Mouse (Mus musculus) neural tube, embryonic 12.5 days (tissue): ENCODE measurements around the gene Cdc45. TPM values are rescaled to one million over a fixed set of nuclear protein-coding genes. Genes with fewer than 3 reads are reported as not detected.

ENCODE experiments used
- ATAC-seq: fragments of 200-750 bp; cut with Nextera tagmentation; 2 replicates; pipeline ENCODE4 v1.8.0; 2017; ENCODE audit warnings: low read depth, mild to moderate bottlenecking, moderate TSS enrichment, moderate library complexity; ENCODE audit not compliant: low FRiP score
- H3K27ac ChIP-seq: fragments of 300-500 bp; sonication (generic); 2 replicates; pipeline ENCODE4 v1.5.1; 2016
- H3K27me3 ChIP-seq: fragments of 300-500 bp; sonication (generic); replicated peaks from 2 replicates; pipeline ENCODE4 v1.6.1; 2016; ENCODE audit warnings: mild to moderate bottlenecking
- H3K36me3 ChIP-seq: fragments of 300-500 bp; sonication (generic); 2 replicates; pipeline ENCODE4 v1.6.1; 2016; ENCODE audit warnings: mild to moderate bottlenecking
- H3K4me1 ChIP-seq: fragments of 300-500 bp; sonication (generic); 2 replicates; pipeline ENCODE4 v1.6.1; 2016
- H3K4me2 ChIP-seq: fragments of 300-500 bp; sonication (generic); replicated peaks from 2 replicates; pipeline ENCODE4 v1.6.1; 2016; ENCODE audit warnings: mild to moderate bottlenecking
- H3K4me3 ChIP-seq: fragments of 300-500 bp; sonication (generic); 2 replicates; pipeline ENCODE4 v1.5.1; 2016
- H3K9ac ChIP-seq: fragments of 300-500 bp; sonication (generic); 2 replicates; pipeline ENCODE4 v1.6.1; 2016; ENCODE audit warnings: mild to moderate bottlenecking
- H3K9me3 ChIP-seq: fragments of 300-500 bp; sonication (generic); 2 replicates; pipeline ENCODE4 v1.6.1; 2016; ENCODE audit warnings: mild to moderate bottlenecking
- WGBS: fragments of 180-500 bp; shearing (Covaris S2); methylation state at CpG from one replicate; pipeline ENCODE4 v1.1.7; 2016; 5-methylcytosine and 5-hydroxymethylcytosine counted together
- polyA plus RNA-seq: library from polyadenylated mRNA; unstranded; fragments of >200 nt; fragmentation: Nextera tagmentation; extraction: Ambion mirVana; gene quantifications from 2 replicates; pipeline ENCODE4 v1.2.1, GENCODE M21; 2016

The Cdc45 gene
- polyA plus RNA-seq, 1 experiment from 2014 or later: 29.8 TPM

DNA sequence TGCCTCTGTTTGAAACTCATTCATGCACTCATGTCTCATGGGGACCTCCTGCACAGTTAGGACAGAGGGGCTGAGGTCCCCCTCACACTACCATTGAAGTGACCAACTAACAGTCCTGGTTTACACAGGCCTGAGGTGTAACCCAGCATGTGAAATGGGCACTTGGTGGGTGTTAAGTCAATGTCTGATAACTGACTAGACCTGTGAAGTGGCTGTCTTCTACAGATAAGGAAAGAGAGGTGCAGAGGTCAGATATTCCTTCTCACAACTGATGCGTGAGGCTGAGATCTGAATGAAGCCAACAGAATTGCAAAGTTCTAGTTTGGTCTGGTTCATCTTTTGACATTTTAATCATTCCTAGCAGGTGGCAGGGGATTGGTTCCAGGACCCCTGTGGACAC is 26.3 kb downstream of the Cdc45 start:
- peaks cover 30% of the 10 kb centered on the region for H3K36me3 ChIP-seq
- no peak overlapping the region for H3K27ac ChIP-seq
- H3K9me3 ChIP-seq: no peaks in the 10 kb centered on the region
- H3K4me3 ChIP-seq: no peak overlapping the region
- 96% methylated on average over 1 of the region's 1 CpGs for WGBS
- ATAC-seq: no peak
- H3K27me3 ChIP-seq: no peaks in the 10 kb centered on the region
- no peak overlapping the region for H3K9ac ChIP-seq
- H3K4me1 ChIP-seq: no peaks in the 10 kb centered on the region
- H3K4me2 ChIP-seq: no peak overlapping the region

DNA sequence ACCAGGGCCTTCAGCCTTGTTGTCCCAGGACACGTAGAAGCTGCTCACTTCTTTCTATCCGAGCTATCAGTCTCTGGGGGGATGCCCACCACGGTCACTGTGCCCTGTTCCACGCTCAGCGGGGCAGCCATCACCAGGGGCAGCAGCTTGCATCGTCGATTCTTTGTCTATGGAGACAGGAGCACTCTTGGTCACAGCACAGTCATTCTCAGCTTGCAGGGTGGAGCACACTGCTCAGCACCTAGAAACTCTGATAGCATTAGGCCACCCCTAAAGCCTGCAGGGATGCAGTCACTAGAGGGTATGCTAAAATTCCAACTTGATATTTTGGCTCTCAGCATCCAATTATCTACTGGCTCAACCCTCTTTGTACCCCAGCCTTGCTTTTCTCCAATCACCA is 26.8 kb downstream of the Cdc45 start:
- Histone ChIP-seq H3K9me3 (no peaks in the 10 kb centered on the region), H3K4me1 (no peaks in the 10 kb centered on the region), H3K27ac (no peak overlapping the region), H3K4me2 (no peak overlapping the region), H3K9ac (no peak overlapping the region), H3K27me3 (no peaks in the 10 kb centered on the region), H3K4me3 (no peak overlapping the region), H3K36me3 (peaks cover 26% of the 10 kb centered on the region)
- WGBS: 91% methylated on average over 7 of the region's 7 CpGs
- ATAC-seq: no peak

DNA sequence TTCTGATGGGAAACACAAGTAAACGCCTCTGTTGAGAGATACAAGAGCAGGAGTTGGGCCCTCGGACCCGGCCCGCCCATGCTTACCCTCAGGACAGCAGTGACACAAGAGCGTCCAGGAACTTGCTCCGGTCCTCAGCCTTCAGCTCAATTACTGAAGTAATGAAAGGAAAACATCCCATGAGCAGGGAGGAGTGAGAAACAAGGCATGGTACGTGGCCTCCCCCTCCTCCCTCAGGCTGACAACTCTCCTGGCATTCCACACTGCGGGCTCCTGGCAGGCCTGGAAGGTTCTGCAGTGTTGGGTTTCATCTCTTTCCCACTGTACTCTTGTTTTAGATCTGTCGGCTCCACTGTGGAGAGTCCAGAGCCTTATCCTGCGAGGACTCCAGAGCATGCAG is 30.0 kb downstream of the Cdc45 start:
- peaks cover 20% of the 10 kb centered on the region; the same call in 1 of the 2 replicates for H3K36me3 ChIP-seq

DNA sequence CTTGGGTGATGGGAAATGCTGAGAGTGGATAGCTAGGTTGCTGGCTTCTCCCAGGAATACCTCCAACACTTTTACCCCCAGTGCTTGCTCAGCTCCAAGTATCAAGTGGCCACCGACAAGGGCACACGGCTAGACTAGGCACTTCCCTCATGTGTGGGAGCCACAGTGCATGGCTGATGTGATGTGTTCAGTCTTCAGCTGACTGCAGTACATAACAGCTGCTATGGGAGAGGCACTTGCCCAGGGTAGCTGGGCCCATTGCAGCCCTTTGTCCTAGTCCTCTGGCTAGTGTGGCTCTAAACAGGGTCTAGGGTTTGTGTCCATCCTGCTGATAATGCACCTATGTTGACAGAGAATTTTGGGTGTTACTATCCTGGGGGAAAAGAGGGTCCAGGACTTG is 33.3 kb downstream of the Cdc45 start:
- Histone ChIP-seq H3K9ac (no peak overlapping the region), H3K9me3 (no peaks in the 10 kb centered on the region), H3K4me1 (peaks cover 13% of the 10 kb centered on the region), H3K4me2 (no peak overlapping the region), H3K27me3 (peaks cover 44% of the 10 kb centered on the region), H3K27ac (no peak overlapping the region), H3K4me3 (no peak overlapping the region), H3K36me3 (peaks cover 9% of the 10 kb centered on the region; the same call in 1 of the 2 replicates)
- WGBS: 62% methylated on average over 2 of the region's 2 CpGs
- no peak for ATAC-seq

More for the DNA sequence above, 30.0 kb downstream of the Cdc45 start:
- no peak overlapping the region for H3K4me2 ChIP-seq
- no peak overlapping the region for H3K27ac ChIP-seq
- no peaks in the 10 kb centered on the region for H3K9me3 ChIP-seq
- peaks cover 9% of the 10 kb centered on the region; the same call in 1 of the 2 replicates for H3K4me1 ChIP-seq
- no peak overlapping the region for H3K4me3 ChIP-seq
- no peak overlapping the region for H3K9ac ChIP-seq
- 88% methylated on average over 10 of the region's 10 CpGs for WGBS
- ATAC-seq: no peak
- H3K27me3 ChIP-seq: peaks cover 26% of the 10 kb centered on the region

DNA sequence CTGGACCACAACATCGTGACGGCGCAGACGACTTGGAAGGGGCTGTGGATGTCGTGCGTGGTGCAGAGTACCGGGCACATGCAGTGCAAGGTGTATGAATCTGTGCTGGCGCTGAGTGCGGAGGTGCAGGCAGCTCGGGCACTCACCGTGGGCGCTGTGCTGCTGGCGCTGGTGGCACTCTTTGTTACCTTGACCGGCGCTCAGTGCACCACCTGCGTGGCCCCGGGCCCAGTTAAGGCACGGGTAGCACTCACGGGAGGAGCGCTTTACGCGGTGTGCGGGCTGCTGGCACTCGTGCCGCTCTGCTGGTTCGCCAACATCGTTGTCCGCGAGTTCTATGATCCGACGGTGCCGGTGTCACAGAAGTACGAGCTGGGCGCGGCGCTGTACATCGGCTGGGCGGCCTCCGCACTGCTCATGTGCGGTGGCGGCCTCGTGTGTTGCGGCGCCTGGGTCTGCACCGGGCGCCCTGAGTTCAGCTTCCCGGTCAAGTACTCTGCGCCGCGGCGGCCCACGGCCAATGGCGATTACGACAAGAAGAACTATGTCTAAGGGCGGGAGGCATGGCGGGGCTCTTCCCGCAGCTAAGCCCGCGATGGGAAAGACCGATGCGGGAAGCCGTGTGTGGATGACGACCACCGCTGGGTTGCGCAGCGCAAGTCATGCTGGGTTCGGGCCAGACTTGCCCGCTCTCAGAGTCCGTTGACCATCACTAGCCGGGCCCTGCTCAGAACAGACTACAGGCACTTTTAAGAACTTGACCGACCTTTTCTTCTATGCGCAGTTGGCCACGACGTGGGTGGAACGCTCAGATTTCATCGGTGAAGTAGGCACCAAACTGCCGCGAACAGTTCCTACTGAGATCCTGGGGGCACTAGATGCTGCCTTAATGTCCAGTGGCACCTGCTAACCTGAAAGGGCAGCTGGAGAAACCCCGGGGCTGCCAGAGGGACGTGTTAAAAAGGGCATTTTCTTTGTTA is 34.4 kb downstream of the Cdc45 start:
- peaks cover 44% of the 10 kb centered on the region for H3K27me3 ChIP-seq

DNA sequence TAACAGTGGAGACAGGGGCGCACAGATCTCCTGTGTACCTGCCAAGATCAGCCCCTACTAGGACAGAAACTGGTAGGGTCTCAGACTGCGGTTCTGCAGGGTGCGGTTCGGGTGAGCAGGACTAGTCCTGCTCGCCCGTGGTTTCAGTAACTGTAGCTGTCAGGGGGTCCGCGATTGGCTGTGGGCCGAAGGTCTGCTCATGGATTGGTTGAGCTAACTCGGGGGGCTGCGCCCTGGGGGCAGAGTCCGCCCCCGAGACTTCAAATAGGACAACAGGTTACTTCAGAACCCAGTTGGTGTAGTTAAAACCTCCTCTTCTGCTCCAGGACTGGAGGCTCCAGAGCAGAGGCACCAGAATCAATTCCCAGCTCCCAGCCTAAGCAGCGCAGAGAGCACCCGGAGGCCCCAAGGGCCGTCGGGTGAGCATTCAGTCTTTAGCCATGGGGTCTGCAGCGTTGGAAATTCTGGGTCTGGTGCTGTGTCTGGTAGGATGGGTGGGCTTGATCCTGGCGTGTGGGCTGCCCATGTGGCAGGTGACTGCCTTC is 35.2 kb downstream of the Cdc45 start, which contains the start of gene Cldn5:
TSS of gene Cldn5 (plus strand) at position 292 of the 545 bp plus-strand sequence.
- Histone ChIP-seq H3K4me3 (peak within 1 kb of the TSS; percentile 40), H3K36me3 (no peaks in the 10 kb centered on the region), H3K4me1 (peaks cover 13% of the 10 kb centered on the region), H3K27ac (no peak within 1 kb of the TSS), H3K4me2 (peak within 1 kb of the TSS; percentile 65), H3K27me3 (peaks cover 44% of the 10 kb centered on the region), H3K9ac (peak within 1 kb of the TSS; percentile 47), H3K9me3 (no peaks in the 10 kb centered on the region)
- ATAC-seq: peak; percentile 17; the same call in 1 of the 2 replicates
- WGBS: 3% methylated on average over 19 of the region's 19 CpGs

More for the DNA sequence above, 34.4 kb downstream of the Cdc45 start:
- peak overlapping the region; percentile 40 for H3K4me3 ChIP-seq
- peak overlapping the region; percentile 47 for H3K9ac ChIP-seq
- peaks cover 6% of the 10 kb centered on the region; the same call in 1 of the 2 replicates for H3K36me3 ChIP-seq
- H3K9me3 ChIP-seq: no peaks in the 10 kb centered on the region
- ATAC-seq: peak; percentile 27
- H3K4me2 ChIP-seq: peak overlapping the region; percentile 65
- peaks cover 13% of the 10 kb centered on the region for H3K4me1 ChIP-seq
- no peak overlapping the region for H3K27ac ChIP-seq
- 3% methylated on average over 80 of the region's 80 CpGs for WGBS

DNA sequence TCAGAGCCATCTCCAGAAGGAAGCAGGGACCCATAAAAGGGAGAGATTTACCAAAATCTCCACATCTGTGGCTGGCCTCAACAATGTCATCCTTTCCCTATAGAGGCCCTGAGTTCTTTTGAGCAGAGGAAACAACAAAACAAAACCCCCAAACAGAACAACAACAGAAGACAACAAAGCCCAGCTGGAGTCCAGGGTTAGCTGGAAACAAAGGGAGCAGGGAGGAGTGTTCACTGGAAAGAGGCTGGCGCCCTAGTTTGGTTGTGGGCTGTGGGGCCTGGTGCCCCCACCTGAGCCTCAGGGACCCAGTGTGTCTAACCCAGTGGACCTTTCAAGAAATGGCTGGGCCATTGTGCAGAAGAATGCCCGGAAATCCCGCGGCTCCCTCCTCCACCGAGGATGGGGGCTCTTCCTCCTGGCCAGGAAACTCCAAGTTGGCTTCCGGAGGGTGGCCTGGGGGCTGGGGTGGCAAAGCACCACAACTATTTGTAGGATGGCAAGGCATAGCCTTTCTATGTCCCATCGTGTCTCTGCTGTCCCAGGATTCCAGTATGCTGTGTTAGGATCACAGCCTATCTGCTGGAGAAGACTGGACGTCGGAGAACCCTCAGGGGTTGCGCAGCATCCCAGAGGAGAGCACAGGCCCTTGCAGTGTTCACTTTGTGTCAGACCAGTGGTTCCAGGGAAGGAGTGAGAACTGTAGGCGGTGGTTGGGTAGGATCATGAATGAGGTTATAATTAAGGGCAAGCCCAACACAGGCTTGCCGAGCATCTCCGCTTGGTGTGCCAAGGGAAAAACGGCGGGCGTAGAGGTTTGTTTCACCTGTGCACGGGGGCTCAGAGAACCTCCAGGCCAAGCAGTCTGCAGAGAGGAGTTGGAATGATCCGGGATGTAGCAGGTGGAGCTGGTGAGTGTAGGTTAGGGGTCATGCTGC is 35.9 kb downstream of the Cdc45 start:
- no peak overlapping the region for H3K4me3 ChIP-seq
- no peaks in the 10 kb centered on the region for H3K36me3 ChIP-seq
- 28% methylated on average over 18 of the region's 18 CpGs for WGBS
- no peak overlapping the region for H3K27ac ChIP-seq
- H3K27me3 ChIP-seq: peaks cover 44% of the 10 kb centered on the region
- no peaks in the 10 kb centered on the region for H3K9me3 ChIP-seq
- ATAC-seq: no peak
- peak overlapping the region; percentile 65 for H3K4me2 ChIP-seq
- peaks cover 13% of the 10 kb centered on the region for H3K4me1 ChIP-seq
- no peak overlapping the region for H3K9ac ChIP-seq

DNA sequence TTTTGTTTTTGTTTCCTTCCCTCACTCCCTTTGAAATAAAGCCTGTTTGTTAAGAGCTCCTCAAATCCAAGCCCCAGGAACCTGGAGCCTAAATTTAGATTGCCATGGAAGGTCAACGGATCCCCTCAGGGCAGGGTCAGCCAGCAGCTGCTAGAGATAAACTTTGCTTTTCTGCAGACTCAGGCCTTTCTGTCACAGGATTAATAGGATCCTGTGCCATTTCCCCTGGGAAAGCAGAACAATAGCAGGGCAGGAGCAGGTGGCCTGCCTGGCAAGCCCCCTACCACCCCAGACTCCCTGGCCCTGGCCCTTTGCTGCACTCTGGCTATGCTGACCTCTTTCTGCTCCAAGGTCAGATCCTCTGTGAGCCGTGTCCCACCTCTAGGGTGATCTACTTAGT is 37.9 kb downstream of the Cdc45 start:
- H3K27ac ChIP-seq: no peak overlapping the region
- H3K4me2 ChIP-seq: no peak overlapping the region
- H3K36me3 ChIP-seq: no peaks in the 10 kb centered on the region
- H3K4me1 ChIP-seq: peaks cover 13% of the 10 kb centered on the region
- no peak overlapping the region for H3K9ac ChIP-seq
- peaks cover 40% of the 10 kb centered on the region for H3K27me3 ChIP-seq
- WGBS: 18% methylated on average over 2 of the region's 2 CpGs
- no peaks in the 10 kb centered on the region for H3K9me3 ChIP-seq
- no peak overlapping the region for H3K4me3 ChIP-seq
- no peak for ATAC-seq

DNA sequence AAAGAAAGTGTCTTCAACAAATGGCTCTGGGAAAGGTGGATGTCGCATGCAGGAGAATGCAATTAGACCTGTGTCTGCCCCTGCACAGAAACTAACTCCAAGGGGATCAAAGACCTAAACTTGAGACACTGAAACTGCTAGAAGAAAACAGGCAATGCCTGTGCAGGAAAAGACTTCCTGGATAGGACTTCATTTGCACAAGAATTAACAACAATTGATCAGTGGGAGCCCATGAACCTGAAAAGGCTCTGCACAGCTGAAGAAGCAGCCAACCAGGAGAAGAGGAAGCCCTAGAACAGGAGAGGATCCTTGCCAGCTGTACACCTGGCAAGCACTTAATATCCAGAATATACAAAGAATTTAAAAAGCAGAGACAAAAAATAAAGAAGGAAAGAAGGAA is 42.3 kb downstream of the Cdc45 start:
- Histone ChIP-seq H3K4me3 (no peak overlapping the region), H3K36me3 (no peaks in the 10 kb centered on the region), H3K4me2 (no peak overlapping the region), H3K9ac (no peak overlapping the region), H3K27me3 (no peaks in the 10 kb centered on the region), H3K4me1 (no peaks in the 10 kb centered on the region), H3K9me3 (no peaks in the 10 kb centered on the region), H3K27ac (no peak overlapping the region)
- WGBS: 63% methylated on average over 1 of the region's 1 CpGs
- ATAC-seq: no peak

DNA sequence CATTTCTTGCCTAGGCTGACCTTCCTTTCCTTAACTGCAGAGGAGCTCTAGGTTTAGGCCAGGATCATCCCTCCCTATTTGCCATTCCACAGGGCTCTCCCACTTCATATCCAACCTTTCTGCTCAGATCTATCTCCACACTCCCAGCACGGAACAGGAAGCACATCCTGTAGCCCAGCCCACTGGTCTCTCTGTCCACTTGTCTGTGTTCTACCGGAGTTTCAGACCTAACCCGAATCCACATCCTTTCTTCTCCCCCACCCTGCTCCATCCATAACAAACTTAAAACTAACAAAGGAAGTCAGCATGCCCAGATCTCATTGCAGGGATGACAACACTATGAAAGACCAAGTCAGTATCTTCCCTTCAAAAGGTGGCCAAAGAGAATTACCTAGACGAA is 45.4 kb downstream of the Cdc45 start:
- WGBS: 79% methylated on average over 4 of the region's 4 CpGs
- no peak for ATAC-seq
- no peaks in the 10 kb centered on the region for H3K27me3 ChIP-seq
- H3K9ac ChIP-seq: no peak overlapping the region
- H3K4me2 ChIP-seq: no peak overlapping the region
- no peak overlapping the region for H3K27ac ChIP-seq
- no peaks in the 10 kb centered on the region for H3K4me1 ChIP-seq
- H3K4me3 ChIP-seq: no peak overlapping the region
- H3K9me3 ChIP-seq: no peaks in the 10 kb centered on the region
- no peaks in the 10 kb centered on the region for H3K36me3 ChIP-seq

DNA sequence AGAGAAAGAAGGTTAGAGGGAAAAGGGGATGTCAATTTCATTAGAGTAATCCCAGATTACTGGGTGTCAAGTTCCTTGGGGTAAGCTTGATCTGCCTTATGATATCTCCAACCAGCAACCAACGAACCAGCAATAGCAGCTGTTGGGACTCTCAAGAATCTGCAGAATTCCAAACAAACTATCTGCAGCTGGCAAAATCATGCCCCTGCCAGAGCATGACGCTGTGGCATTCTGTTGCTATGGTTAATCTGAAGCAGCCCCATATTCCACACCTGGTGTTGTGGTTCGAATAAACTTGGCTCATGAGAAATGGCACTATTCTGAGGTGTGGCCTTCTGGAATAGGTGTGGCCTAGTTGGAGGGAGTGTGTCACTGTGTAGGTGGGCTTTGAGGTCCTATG is 48.8 kb downstream of the Cdc45 start:
- H3K27me3 ChIP-seq: no peaks in the 10 kb centered on the region
- H3K36me3 ChIP-seq: no peaks in the 10 kb centered on the region
- no peaks in the 10 kb centered on the region for H3K4me1 ChIP-seq
- no peak overlapping the region for H3K4me2 ChIP-seq
- no peak for ATAC-seq
- no peak overlapping the region for H3K27ac ChIP-seq
- no peak overlapping the region for H3K9ac ChIP-seq
- no peak overlapping the region for H3K4me3 ChIP-seq
- no peaks in the 10 kb centered on the region; the same call in 1 of the 2 replicates for H3K9me3 ChIP-seq
- WGBS: 83% methylated on average over 3 of the region's 3 CpGs
